Comparison of ENCODE assay signal across 16 mouse cellular contexts in genomic region chr5:125491107-125491506, GRCm38 (mm10). TPM values are rescaled to one million over a fixed set of nuclear protein-coding genes. Genes with fewer than 3 reads are reported as not detected.
DNase-seq lines count a peak whose midpoint lies in the region; ATAC-seq and TF ChIP-seq lines count a peak whose summit lies in the region.
"Had no signal": no experiment of that assay in that cellular context is flagged by ENCODE, and none has a peak within 500 bp of the region (broad histone marks: within the 10 kb centered on the region; RNA-seq: fewer than 3 reads in every experiment).

No protein-coding gene starts in this region.

- TF ChIP-seq CTCF in gastrocnemius, adult 2 months (IDR thresholded peaks at IDR 0.05), result no peak

- H3K9me3 ChIP-seq in heart, embryonic 10.5 days, result no peaks in the 10 kb centered on the region
- no peaks in the 10 kb centered on the region for H3K9me3 ChIP-seq in hindbrain, embryonic 13.5 days
- H3K9me3 ChIP-seq: embryonic facial prominence, embryonic 12.5 days; forebrain, embryonic 12.5 days; liver, embryonic 12.5 days; midbrain, embryonic 13.5 days had no signal

- H3K9ac ChIP-seq in hindbrain, embryonic 13.5 days, result no peak overlapping the region
- H3K9ac ChIP-seq: embryonic facial prominence, embryonic 12.5 days; forebrain, embryonic 12.5 days; liver, embryonic 12.5 days; midbrain, embryonic 13.5 days had no signal

- peaks cover 52% of the 10 kb centered on the region for H3K36me3 ChIP-seq in heart, embryonic 10.5 days
- peaks cover 63% of the 10 kb centered on the region for H3K36me3 ChIP-seq in hindbrain, embryonic 13.5 days

- H3K27ac ChIP-seq in heart, embryonic 10.5 days, result no peak overlapping the region
- H3K27ac ChIP-seq in gastrocnemius, adult 2 months, result peak overlapping the region; percentile 80
- H3K27ac ChIP-seq in hindbrain, embryonic 13.5 days, result peak overlapping the region; percentile 10; the same call in 1 of the 2 replicates
- H3K27ac ChIP-seq: embryonic facial prominence, embryonic 12.5 days; forebrain, embryonic 12.5 days; kidney, postnatal 0 days; liver, embryonic 12.5 days; midbrain, embryonic 13.5 days had no signal

- H3K4me2 ChIP-seq in hindbrain, embryonic 13.5 days, result no peak overlapping the region
- H3K4me2 ChIP-seq: embryonic facial prominence, embryonic 12.5 days; forebrain, embryonic 12.5 days; liver, embryonic 12.5 days; midbrain, embryonic 13.5 days had no signal

- no peak overlapping the region for H3K4me3 ChIP-seq in heart, embryonic 10.5 days
- H3K4me3 ChIP-seq in gastrocnemius, adult 2 months, result no peak overlapping the region
- H3K4me3 ChIP-seq in hindbrain, embryonic 13.5 days, result no peak overlapping the region
- H3K4me3 ChIP-seq: embryonic facial prominence, embryonic 12.5 days; forebrain, embryonic 12.5 days; liver, embryonic 12.5 days; midbrain, embryonic 13.5 days had no signal

- intact Hi-C loops in gastrocnemius, adult 2 months (cut with DNase I), result no loop called here

- no peaks in the 10 kb centered on the region for H3K27me3 ChIP-seq in heart, embryonic 10.5 days (ENCODE audit: insufficient read depth, poor library complexity, severe bottlenecking)
- H3K27me3 ChIP-seq in hindbrain, embryonic 13.5 days, result no peaks in the 10 kb centered on the region
- H3K27me3 ChIP-seq: embryonic facial prominence, embryonic 12.5 days; forebrain, embryonic 12.5 days; liver, embryonic 12.5 days; midbrain, embryonic 13.5 days had no signal

- DNase-seq in heart, adult 8-10 months (ENCODE audit: low spot score), result peak; percentile 57
- DNase-seq in heart, embryonic 10.5 days (ENCODE audit: low spot score), result no peak
- peak; percentile 68 to 74 for DNase-seq in cerebellum, adult 18-20 months
- peak; percentile 87 for DNase-seq in gastrocnemius, adult 2 months
- DNase-seq in urinary bladder, postnatal 14 days (ENCODE audit: low spot score), result no peak
- DNase-seq in T-cell, adult 2 months (ENCODE audit: low spot score), result no peak
- DNase-seq: lung, postnatal 14 days; thymus, postnatal 36 days had no signal

- H3K4me1 ChIP-seq in heart, embryonic 10.5 days, result no peaks in the 10 kb centered on the region
- peaks cover 24% of the 10 kb centered on the region for H3K4me1 ChIP-seq in hindbrain, embryonic 13.5 days (replicated peaks)
- H3K4me1 ChIP-seq: embryonic facial prominence, embryonic 12.5 days; liver, embryonic 12.5 days had no signal

- 86% methylated on average over 10 of the region's 10 CpGs for WGBS in heart, embryonic 10.5 days
- 91% methylated on average over 10 of the region's 10 CpGs for WGBS in hindbrain, embryonic 13.5 days

- no peak for ATAC-seq in hindbrain, embryonic 13.5 days (ENCODE audit: low FRiP score)
- ATAC-seq in granulocyte monocyte progenitor cell, adult 5-6 weeks (replicated peaks; ENCODE audit: poor library complexity, severe bottlenecking), result no peak
- ATAC-seq: liver, embryonic 12.5 days; midbrain, embryonic 13.5 days had no signal

RNA-seq across cellular contexts. Expression of gene Aacs, which starts 15.5 kb away (rescaled TPM):
- 1 to 10 TPM; 2.2 to 4.3 (median 3.1) TPM for total RNA-seq in heart, adult 8-10 months (2022)
- polyA plus RNA-seq in heart, embryonic 10.5 days (2016; fragmentation: Nextera tagmentation; extraction: Ambion mirVana), result 24.2 and 30.1 TPM in 2 replicates
- 1 to 10 TPM; 2.8 to 3.3 TPM for total RNA-seq in gastrocnemius, adult 2 months (2021)
- 60.0 and 62.4 TPM in 2 replicates for polyA plus RNA-seq in hindbrain, embryonic 13.5 days (2015; fragmentation: Nextera tagmentation; extraction: Ambion mirVana)
- total RNA-seq in granulocyte monocyte progenitor cell, adult 5-6 weeks (2014; fragmentation: Nextera tagmentation), result 10.3 and 15.1 TPM in 2 replicates
- 11.7 and 12.2 TPM in 2 replicates for total RNA-seq in granulocyte monocyte progenitor cell, adult 5-6 weeks (2017)

RNA-seq across cellular contexts. Expression of gene Tmem132b, which starts 40.5 kb away (rescaled TPM):
- under 1 TPM in 3 of 4 experiments, not detected in 1; 0.03 to 0.31 (median 0.03) TPM for total RNA-seq in heart, adult 8-10 months (2022)
- 0.04 TPM in 1 of 2 replicates, not detected in the other for polyA plus RNA-seq in heart, embryonic 10.5 days (2016; fragmentation: Nextera tagmentation; extraction: Ambion mirVana)
- total RNA-seq in gastrocnemius, adult 2 months (2021), result under 1 TPM; 0.20 to 0.56 TPM
- polyA plus RNA-seq in hindbrain, embryonic 13.5 days (2015; fragmentation: Nextera tagmentation; extraction: Ambion mirVana), result 3.0 and 3.4 TPM in 2 replicates
- not detected in 2 replicates for total RNA-seq in granulocyte monocyte progenitor cell, adult 5-6 weeks (2014; fragmentation: Nextera tagmentation)
- total RNA-seq in granulocyte monocyte progenitor cell, adult 5-6 weeks (2017), result not detected in 2 replicates
- polyA plus RNA-seq: heart, postnatal 0 days had no signal

RNA-seq across cellular contexts. Expression of gene Bri3bp, which starts 49.7 kb away (rescaled TPM):
- 10 to 100 TPM; 44.4 to 61.8 (median 45.5) TPM for total RNA-seq in heart, adult 8-10 months (2022)
- polyA plus RNA-seq in heart, embryonic 10.5 days (2016; fragmentation: Nextera tagmentation; extraction: Ambion mirVana), result 45.6 and 52.9 TPM in 2 replicates
- 1 to 10 TPM; 2.5 to 3.9 TPM for total RNA-seq in gastrocnemius, adult 2 months (2021)
- polyA plus RNA-seq in hindbrain, embryonic 13.5 days (2015; fragmentation: Nextera tagmentation; extraction: Ambion mirVana), result 31.4 and 35.6 TPM in 2 replicates
- total RNA-seq in granulocyte monocyte progenitor cell, adult 5-6 weeks (2014; fragmentation: Nextera tagmentation), result 43.5 and 68.5 TPM in 2 replicates
- 24.4 and 25.4 TPM in 2 replicates for total RNA-seq in granulocyte monocyte progenitor cell, adult 5-6 weeks (2017)

RNA-seq across cellular contexts. Expression of gene Dhx37, which starts 57.2 kb away (rescaled TPM):
- total RNA-seq in heart, adult 8-10 months (2022), result 10 to 100 TPM; 11.8 to 14.2 (median 12.6) TPM
- polyA plus RNA-seq in heart, embryonic 10.5 days (2016; fragmentation: Nextera tagmentation; extraction: Ambion mirVana), result 15.9 and 18.7 TPM in 2 replicates
- 1 to 10 TPM; 4.3 to 4.4 TPM for total RNA-seq in gastrocnemius, adult 2 months (2021)
- polyA plus RNA-seq in hindbrain, embryonic 13.5 days (2015; fragmentation: Nextera tagmentation; extraction: Ambion mirVana), result 10.4 and 11.7 TPM in 2 replicates
- 16.8 and 25.8 TPM in 2 replicates for total RNA-seq in granulocyte monocyte progenitor cell, adult 5-6 weeks (2014; fragmentation: Nextera tagmentation)
- total RNA-seq in granulocyte monocyte progenitor cell, adult 5-6 weeks (2017), result 53.0 and 56.7 TPM in 2 replicates

Comparison
In these comparisons a context has a peak if more than half of its experiments do, and no peak if none do; other contexts are left out.
1. DNase-seq: peak in heart, adult 8-10 months (single experiment), cerebellum, adult 18-20 months (2 of 2) and gastrocnemius, adult 2 months (single experiment); none in heart, embryonic 10.5 days (single experiment), urinary bladder, postnatal 14 days (single experiment) and T-cell, adult 2 months (single experiment).
2. RNA of gene Bri3bp, which starts 49.7 kb away (total RNA-seq): 44.4 to 61.8 TPM in heart, adult 8-10 months and 24.4 to 68.5 TPM in granulocyte monocyte progenitor cell, adult 5-6 weeks; 2.5 to 3.9 TPM in gastrocnemius, adult 2 months; every median in the first group is over 4 times any median in the second.